Mouse (Mus musculus): ENCODE measurements around the gene 9030025P20Rik.

- TF ChIP-seq CTCF (IDR thresholded peaks at IDR 0.05; ENCODE audit: control insufficient read depth, insufficient read depth, insufficient read length) (no peak), MAX (IDR thresholded peaks at IDR 0.05) (no peak)
Observed at GRCm38 (mm10) chr17:14953452-14953851, 24.8 kb upstream of the 9030025P20Rik start.

Measured in C2C12 (cell line).